Mouse (Mus musculus): ENCODE data around the gene Fcgr1.

- TF ChIP-seq TCF12 (IDR thresholded peaks at IDR 0.05; ENCODE audit: insufficient read depth, poor library complexity, severe bottlenecking) (no peak), MYOD1 (IDR thresholded peaks at IDR 0.05; ENCODE audit: control insufficient read depth in 1 of 3, insufficient read length in 2 of 3, low read depth in 2 of 3) (no peak), POLR2A (IDR thresholded peaks at IDR 0.05; ENCODE audit: insufficient read length, low read depth) (no peak), USF1 (IDR thresholded peaks at IDR 0.05; ENCODE audit: low read depth) (no peak), E2F4 (IDR thresholded peaks at IDR 0.05; ENCODE audit: insufficient read depth) (no peak), CEBPB (IDR thresholded peaks at IDR 0.05; ENCODE audit: insufficient read depth, poor library complexity, severe bottlenecking) (no peak), TCF3 (IDR thresholded peaks at IDR 0.05; ENCODE audit: insufficient read length, low read depth) (no peak)
These were observed 15.7 kb upstream of the Fcgr1 start for GRCm38 (mm10) chr3:96309441-96309840.
